In the genomic region with DNA sequence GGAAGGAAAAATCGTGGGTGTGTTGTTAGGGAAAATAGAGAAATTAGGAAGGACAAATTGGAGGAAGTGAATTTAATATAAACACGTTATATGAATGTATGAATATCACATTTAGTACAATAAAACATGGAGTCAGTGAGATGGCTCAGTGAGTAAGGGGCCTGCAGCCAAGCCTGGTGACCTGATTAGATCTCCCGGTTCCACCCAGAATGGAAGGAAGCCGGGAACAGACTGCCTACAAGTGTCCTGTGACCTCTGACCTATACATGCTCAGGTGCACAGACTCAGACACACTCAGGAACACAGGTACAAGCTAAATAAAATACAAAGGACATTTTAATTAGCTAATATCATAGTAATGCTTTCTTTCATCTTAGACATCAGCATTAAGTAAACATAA, we compare ENCODE assay signal across 22 mouse cellular contexts.
"Had no signal": no experiment of that assay in that cellular context is flagged by ENCODE, and none has a peak within 500 bp of the region (broad histone marks: within the 10 kb centered on the region; RNA-seq: fewer than 3 reads in every experiment).

No protein-coding gene starts in this region.

- H3K27ac ChIP-seq: limb, embryonic 10.5 days; limb, embryonic 12.5 days; limb, embryonic 13.5 days; limb, embryonic 15.5 days; liver, embryonic 12.5 days; liver, embryonic 13.5 days; liver, embryonic 14.5 days; liver, embryonic 15.5 days; lung, embryonic 15.5 days; macrophage; midbrain, embryonic 10.5 days; midbrain, embryonic 12.5 days; midbrain, embryonic 13.5 days; midbrain, embryonic 15.5 days; neural tube, embryonic 12.5 days had no signal

- H3K36me3 ChIP-seq: limb, embryonic 10.5 days; limb, embryonic 12.5 days; limb, embryonic 13.5 days; limb, embryonic 15.5 days; liver, embryonic 12.5 days; liver, embryonic 13.5 days; liver, embryonic 15.5 days; lung, embryonic 15.5 days; midbrain, embryonic 10.5 days; midbrain, embryonic 12.5 days; midbrain, embryonic 13.5 days; midbrain, embryonic 15.5 days; neural tube, embryonic 12.5 days had no signal

- H3K9me3 ChIP-seq: limb, embryonic 10.5 days; limb, embryonic 12.5 days; limb, embryonic 13.5 days; limb, embryonic 15.5 days; liver, embryonic 12.5 days; liver, embryonic 13.5 days; liver, embryonic 15.5 days; lung, embryonic 15.5 days; megakaryocyte, embryonic 14.5 days; midbrain, embryonic 10.5 days; midbrain, embryonic 12.5 days; midbrain, embryonic 13.5 days; midbrain, embryonic 15.5 days; neural tube, embryonic 12.5 days had no signal

- DNase-seq: left cerebral cortex, postnatal 4 days; liver; liver, embryonic 13.5 days; liver, postnatal 0 days; lung, embryonic 14.5 days; midbrain, embryonic 14.5 days had no signal

- H3K9ac ChIP-seq: limb, embryonic 12.5 days; limb, embryonic 13.5 days; limb, embryonic 15.5 days; liver, embryonic 12.5 days; liver, embryonic 13.5 days; liver, embryonic 14.5 days; liver, embryonic 15.5 days; liver, postnatal 0 days; lung, embryonic 14.5 days; lung, embryonic 15.5 days; midbrain, embryonic 12.5 days; midbrain, embryonic 13.5 days; midbrain, embryonic 15.5 days; neural tube, embryonic 12.5 days had no signal

- H3K4me3 ChIP-seq: limb, embryonic 10.5 days; limb, embryonic 12.5 days; limb, embryonic 13.5 days; limb, embryonic 15.5 days; liver, embryonic 12.5 days; liver, embryonic 13.5 days; liver, embryonic 15.5 days; lung, embryonic 15.5 days; megakaryocyte, embryonic 14.5 days; midbrain, embryonic 10.5 days; midbrain, embryonic 12.5 days; midbrain, embryonic 13.5 days; midbrain, embryonic 15.5 days; myocyte; neural tube, embryonic 12.5 days had no signal

- H3K27me3 ChIP-seq: limb, embryonic 12.5 days; limb, embryonic 13.5 days; limb, embryonic 15.5 days; liver, embryonic 13.5 days; liver, embryonic 15.5 days; lung, embryonic 15.5 days; midbrain, embryonic 12.5 days; midbrain, embryonic 13.5 days; midbrain, embryonic 15.5 days; neural tube, embryonic 12.5 days had no signal

- H3K4me1 ChIP-seq: limb, embryonic 10.5 days; limb, embryonic 12.5 days; limb, embryonic 13.5 days; limb, embryonic 15.5 days; liver, embryonic 12.5 days; liver, embryonic 13.5 days; liver, embryonic 15.5 days; lung, embryonic 15.5 days; midbrain, embryonic 10.5 days; midbrain, embryonic 12.5 days; midbrain, embryonic 13.5 days; midbrain, embryonic 15.5 days; neural tube, embryonic 12.5 days had no signal
